Mouse (Mus musculus) layer of hippocampus, adult 2 months (tissue): Measurements from ENCODE around the gene Mark1. TPM values are rescaled to one million over a fixed set of nuclear protein-coding genes. Genes with fewer than 3 reads are reported as not detected.
A peak's percentile ranks its signal among the peaks of the same experiment; 100 is the strongest.

ENCODE experiments used
- DNase-seq, 2 experiments: peaks; one replicate each; pipeline ENCODE4 v3.0.0; 2022; ENCODE audit warnings: low spot score in 2 of 2
- H3K27ac ChIP-seq: fragments of 200-600 bp; 2 replicates; pipeline ENCODE4 v1.8.1; 2022
- H3K4me3 ChIP-seq: fragments of 200-600 bp; 2 replicates; pipeline ENCODE4 v1.8.1; 2022; ENCODE audit warnings: mild to moderate bottlenecking
- CTCF ChIP-seq: fragments of 200-600 bp; conservative IDR thresholded peaks from 2 replicates; pipeline ENCODE4 v1.8.1; 2022; ENCODE audit warnings: antibody characterized with exemption, mild to moderate bottlenecking, moderate library complexity
- total RNA-seq, 2 experiments: library from RNA; stranded (reverse); gene quantifications; 2 replicates each; pipeline ENCODE4 v1.2.3; 2021

Mark1 gene
- total RNA-seq, 2 experiments from 2014 or later = 49.4 to 51.6 TPM

DNA sequence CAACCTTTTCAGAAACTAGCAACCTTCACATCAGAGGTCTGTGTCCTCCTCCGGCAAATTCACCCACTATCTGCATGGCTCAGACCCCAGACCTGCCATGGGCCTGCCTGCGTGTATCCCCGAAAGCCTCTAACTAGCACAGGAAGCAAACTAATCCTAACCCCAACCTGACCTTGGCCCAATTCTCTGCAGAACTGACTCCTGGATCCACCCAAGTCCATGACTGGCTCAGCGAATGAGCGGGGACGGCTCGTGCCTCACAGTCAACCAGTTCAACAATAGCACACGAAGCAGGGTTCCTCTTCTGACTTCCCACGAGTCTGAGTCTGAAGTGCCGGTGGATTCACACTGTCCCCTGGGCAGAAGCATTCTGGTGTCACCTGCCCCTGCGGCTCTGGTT lies 125.5 kb downstream of the Mark1 start:
- TF ChIP-seq CTCF = no peak
- DNase-seq = no peak

DNA sequence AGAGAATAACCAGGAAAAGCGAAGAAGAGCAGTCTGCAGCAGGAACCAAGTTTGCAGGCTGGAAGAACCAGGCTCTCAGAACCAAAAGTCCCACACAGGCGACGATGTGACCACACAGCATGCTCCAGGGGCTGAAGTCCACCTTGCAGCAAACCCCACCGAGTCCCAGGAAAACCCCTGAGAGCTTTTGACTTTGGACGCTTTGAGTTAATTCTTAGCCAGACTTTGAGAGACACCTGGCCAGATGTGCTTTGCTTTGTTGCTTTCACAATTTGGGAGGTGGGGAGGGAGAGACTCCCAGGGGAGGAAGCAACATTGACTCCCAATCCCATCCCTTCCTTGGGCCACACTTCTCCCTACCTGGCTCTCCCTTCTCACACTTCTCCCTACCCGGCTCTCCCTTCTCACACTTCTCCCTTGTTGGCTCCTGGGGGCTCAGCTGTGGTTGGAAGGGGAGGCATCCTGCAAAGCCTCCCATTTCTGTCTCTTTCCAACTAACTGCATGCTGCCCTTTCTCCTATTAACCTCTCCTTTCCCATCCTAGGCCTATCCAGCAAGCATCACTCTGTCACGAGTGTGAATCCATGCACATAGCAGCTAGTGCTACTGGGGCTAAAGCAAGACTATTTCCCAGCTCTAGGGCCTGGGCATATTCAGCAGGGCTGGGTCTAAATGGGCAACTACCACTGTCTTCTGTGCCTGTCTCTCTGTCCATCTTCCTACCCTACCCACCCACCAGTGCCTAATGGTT lies 127.1 kb downstream of the Mark1 start:
- DNase-seq = no peak
- Histone ChIP-seq H3K27ac (no peak overlapping the region), H3K4me3 (no peak overlapping the region)
- no peak for TF ChIP-seq CTCF

More for the DNA sequence above, 125.5 kb downstream of the Mark1 start:
- H3K27ac ChIP-seq = no peak overlapping the region
- no peak overlapping the region for H3K4me3 ChIP-seq

DNA sequence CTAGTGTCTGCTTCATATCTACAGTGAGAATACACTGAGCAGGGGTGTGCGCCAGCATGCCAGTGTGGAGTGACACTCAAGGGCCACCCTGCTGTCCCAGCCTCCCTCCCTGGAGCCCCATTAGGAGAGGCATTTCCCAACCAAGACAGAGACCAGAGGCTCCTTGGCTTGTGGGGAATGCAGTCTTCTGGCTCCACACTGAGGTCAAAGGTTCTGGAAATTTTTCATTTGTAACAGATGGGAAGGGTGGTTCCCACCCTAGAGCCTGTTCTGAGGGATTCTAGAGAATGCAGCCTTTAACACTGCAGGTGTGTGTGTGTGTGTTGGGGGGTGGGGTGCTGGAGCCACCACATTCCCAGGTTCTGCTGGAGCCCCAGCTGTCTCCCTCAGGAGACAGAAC lies 127.9 kb downstream of the Mark1 start:
- H3K4me3 ChIP-seq = no peak overlapping the region
- TF ChIP-seq CTCF = no peak
- no peak overlapping the region for H3K27ac ChIP-seq
- no peak for DNase-seq

DNA sequence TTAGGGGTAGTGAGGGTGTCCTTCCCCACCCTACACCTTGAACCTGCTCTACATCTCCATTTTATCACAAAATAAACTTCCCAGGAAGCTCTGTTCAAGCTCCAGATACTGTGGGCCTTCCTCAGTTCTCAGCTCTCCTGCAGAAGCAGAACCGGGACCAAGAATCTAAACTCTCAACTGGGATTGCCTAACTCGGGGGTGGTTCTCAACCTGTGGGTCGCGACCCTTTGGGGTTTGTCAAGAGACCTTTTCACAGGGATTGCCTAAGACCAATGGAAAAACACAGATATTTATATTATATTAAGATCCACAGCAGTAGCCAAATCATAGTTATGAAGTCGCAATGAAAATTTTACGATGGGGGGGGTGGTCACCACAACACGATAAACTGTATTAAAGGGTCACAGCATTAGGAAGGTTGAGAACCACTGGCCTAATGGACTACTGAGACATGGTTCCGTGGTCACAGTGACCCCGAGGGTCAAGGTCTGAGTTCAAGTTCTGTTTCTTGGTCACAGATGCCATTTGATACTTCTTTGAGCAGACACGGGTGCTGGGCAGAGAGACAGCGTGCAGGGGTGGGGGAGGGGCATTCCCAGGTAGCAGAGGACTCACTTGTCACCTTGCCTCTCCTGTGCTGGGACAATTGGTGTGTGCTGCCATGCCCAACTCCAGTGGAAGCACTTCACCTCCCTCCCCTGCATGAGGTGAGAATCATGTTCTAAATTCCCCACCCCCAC lies 128.6 kb downstream of the Mark1 start:
- peak overlapping the region; percentile 14; the same call in 1 of the 2 replicates for H3K27ac ChIP-seq
- DNase-seq = no peak
- no peak for TF ChIP-seq CTCF
- H3K4me3 ChIP-seq = no peak overlapping the region

- no peak for TF ChIP-seq CTCF
- DNase-seq = no peak
- Histone ChIP-seq H3K4me3 (no peak overlapping the region), H3K27ac (peak overlapping the region; percentile 32)
Measured at GRCm38 (mm10) chr1:184869939-184870565, 129.3 kb downstream of the Mark1 start.

GRCm38 (mm10) chr1:184867640-184868120 lies 131.7 kb downstream of the Mark1 start:
- no peak for DNase-seq
- Histone ChIP-seq H3K4me3 (no peak overlapping the region), H3K27ac (no peak overlapping the region)
- TF ChIP-seq CTCF = no peak

DNA sequence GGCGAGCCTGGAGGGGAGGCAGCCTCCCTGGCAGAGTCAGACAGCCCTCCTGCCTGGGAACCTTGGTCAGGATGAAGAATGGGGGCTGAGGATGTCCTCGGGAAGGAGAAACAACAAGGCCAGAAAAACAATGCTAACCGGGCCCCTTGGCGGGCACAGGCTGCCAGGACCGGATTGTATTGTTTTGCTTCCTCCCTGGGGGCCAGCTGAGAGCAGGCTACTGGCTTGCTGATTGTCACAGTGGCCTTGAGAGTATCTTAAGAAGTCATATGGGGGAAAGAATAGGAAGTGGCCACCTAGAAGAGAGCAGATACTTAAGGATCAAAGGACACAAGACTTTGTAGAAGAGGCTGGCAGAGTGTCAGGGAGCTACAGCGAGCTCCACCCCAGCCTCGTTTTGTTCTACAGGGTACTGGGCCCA lies 135.0 kb downstream of the Mark1 start:
- no peak for DNase-seq
- no peak overlapping the region for H3K4me3 ChIP-seq
- H3K27ac ChIP-seq = peak overlapping the region; percentile 7; the same call in 1 of the 2 replicates
- TF ChIP-seq CTCF = no peak

DNA sequence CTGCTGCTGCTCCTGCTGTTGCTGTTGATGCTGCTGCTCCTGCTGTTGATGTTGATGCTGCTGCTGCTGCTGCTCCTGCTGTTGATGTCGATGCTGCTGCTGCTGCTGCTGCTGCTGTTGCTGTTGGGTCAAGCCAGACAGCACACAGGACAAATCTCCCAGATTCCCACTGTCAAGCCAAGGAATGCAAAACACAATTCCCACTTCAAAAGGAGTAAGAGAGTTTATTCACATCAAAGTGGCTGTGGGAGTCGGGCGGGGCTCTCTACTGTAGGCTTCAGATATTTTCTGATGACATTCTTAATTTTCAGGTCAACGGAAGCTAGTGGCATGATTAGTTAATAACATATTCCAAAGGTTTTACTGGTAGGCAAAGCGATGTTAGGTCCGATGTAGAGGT lies 136.7 kb downstream of the Mark1 start:
- no peak overlapping the region for H3K4me3 ChIP-seq
- TF ChIP-seq CTCF = no peak
- no peak overlapping the region for H3K27ac ChIP-seq
- DNase-seq = no peak

DNA sequence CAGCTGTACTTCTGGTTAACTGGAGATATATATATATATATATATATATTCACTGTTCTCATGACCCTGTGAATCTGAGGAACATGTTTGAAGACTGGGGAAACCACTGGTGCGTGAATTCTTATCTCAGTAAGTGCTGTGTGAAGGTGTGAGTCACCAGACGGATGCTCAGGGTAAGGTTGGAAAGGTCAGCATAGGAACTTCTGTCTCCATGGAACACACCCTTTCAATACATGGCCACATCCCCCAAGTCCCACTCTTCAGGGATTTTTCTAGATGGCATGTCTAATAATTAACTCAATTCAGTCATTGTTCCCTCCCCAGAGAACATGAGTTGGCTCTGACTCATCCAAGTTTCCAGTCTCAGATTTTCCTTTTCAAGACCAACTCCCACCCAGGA lies 137.8 kb downstream of the Mark1 start:
- no peak for DNase-seq
- Histone ChIP-seq H3K4me3 (no peak overlapping the region), H3K27ac (no peak overlapping the region)
- no peak for TF ChIP-seq CTCF

DNA sequence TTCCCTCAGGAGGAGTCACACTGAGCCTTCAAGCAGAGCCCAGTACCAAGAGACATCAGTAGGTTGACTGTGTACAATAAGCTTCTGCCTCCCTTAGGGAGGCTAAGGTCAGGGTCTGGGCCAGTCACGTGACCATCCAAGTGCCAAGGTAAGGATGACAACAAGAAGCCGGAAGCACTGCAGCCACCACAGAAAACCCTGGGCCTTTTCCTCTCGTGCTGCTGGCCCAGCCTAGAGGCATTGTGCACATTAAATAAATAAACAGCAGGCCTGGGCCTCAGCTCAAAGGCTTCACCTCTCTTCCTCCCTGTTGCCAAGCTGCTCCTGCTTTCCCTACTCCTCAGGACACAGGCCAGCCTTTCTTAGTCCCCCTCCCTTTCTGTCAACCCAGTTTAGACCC lies 139.1 kb downstream of the Mark1 start:
- no peak for DNase-seq
- no peak for TF ChIP-seq CTCF
- H3K4me3 ChIP-seq = no peak overlapping the region
- H3K27ac ChIP-seq = no peak overlapping the region; the same call in 1 of the 2 replicates

DNA sequence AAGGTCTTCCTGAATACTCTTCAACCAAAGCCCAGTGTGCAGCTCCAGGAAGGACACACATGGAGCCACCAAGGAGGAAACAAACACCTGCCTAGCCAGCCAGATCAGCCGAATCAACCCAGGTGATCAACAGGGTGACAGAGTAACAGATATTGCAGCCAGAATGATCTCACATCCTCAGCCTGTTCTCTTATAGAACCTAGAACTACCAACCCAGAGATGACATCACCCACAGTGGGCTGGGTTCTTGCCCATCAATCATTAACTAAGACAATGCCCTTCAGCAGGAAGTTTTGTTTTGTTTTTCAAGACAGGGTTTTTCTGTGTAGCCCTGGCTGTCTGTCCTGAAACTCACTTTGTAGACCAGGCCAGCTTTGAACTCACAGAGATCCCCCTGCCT lies 141.1 kb downstream of the Mark1 start:
- no peak for DNase-seq
- Histone ChIP-seq H3K4me3 (no peak overlapping the region), H3K27ac (no peak overlapping the region)
- TF ChIP-seq CTCF = no peak

DNA sequence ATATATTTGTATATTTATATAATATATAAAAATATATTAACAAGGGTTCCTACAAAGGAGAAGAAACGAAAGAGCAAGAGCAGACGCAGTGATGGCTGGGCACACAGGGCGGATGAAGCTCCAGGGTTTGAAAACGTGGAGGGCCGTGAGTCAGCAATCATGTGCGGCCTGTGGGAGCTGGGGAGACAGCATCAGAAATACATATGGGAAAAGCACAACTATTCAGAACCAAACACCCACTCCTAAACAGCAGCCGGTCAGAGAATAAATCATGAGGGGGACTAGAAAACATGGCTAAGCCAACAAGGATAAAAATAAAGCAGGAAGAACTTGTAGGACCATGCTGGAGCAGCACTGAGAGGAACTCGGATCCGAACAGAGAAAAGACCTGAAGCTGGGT lies 142.2 kb downstream of the Mark1 start:
- no peak for TF ChIP-seq CTCF
- no peak overlapping the region for H3K4me3 ChIP-seq
- no peak overlapping the region for H3K27ac ChIP-seq
- DNase-seq = no peak

DNA sequence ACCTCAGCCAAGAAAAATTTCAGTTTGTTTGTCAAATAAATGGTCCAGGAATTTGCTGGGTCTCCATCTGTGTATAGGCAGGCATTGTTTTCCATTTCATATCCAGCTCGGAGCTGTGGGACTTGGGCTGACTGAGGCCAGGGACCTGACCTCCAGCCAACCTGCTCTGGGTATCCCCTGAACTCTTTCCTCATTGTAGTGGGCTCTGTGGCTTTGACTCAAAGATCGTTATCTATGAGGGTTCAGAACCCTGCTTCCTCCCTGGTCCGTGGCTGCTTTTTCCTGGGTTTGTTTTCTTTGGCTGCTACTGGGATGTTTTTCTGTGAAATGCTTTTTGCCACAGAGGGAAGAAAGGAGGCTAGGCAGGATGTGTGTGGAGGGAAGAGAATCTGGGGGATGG lies 145.4 kb downstream of the Mark1 start:
- DNase-seq = no peak
- Histone ChIP-seq H3K4me3 (no peak overlapping the region; the same call in 1 of the 2 replicates), H3K27ac (peak overlapping the region; percentile 79)
- no peak for TF ChIP-seq CTCF
